Mouse (Mus musculus) inflammation-experienced regulatory T-cells, adult 6 months (primary cell): ENCODE results near the gene Itga6. TPM values are rescaled to one million over a fixed set of nuclear protein-coding genes. Genes with fewer than 3 reads are reported as not detected.

ENCODE experiments used
- ATAC-seq: one replicate; pipeline ENCODE4 v1.8.0; 2017
- polyA plus RNA-seq, 3 experiments: library from polyadenylated mRNA; unstranded; fragments of 100-300 nt; shearing (Covaris generic); gene quantifications; one replicate each; pipeline ENCODE4 v1.2.1; 2017

Gene Itga6
- polyA plus RNA-seq, 3 experiments from 2014 or later: 23.9 to 54.9 (median 42.7) TPM

DNA sequence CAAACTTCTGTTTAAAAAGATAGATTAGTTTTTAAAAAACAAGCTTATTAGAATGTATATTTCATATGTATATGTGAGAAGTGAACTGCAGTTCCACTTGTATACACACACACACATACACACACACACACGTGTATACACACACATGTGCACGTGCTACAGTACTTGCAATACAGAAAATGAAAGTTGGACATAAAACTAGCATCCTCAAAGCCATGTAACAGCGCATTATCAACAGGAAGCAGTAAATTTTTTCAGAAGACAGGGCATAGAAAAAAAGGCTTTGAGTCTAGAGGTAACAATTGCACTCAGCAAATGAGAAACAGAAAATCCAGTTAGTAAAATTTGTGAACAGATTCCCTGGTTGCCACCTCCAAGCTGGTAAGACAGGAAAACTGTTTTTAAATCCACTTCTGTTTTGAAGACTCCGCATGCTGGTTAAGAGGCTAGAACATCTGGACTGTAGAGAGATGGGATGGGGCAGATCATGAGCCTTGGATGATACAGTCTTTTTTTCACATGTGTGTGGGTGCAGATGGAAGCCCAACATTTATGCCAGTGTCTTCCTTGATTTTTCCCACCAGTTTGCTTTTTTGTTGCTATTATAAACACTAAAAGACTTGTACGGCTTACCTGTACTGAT, 118.2 kb downstream of the Itga6 start:
- ATAC-seq: peak; percentile 69

DNA sequence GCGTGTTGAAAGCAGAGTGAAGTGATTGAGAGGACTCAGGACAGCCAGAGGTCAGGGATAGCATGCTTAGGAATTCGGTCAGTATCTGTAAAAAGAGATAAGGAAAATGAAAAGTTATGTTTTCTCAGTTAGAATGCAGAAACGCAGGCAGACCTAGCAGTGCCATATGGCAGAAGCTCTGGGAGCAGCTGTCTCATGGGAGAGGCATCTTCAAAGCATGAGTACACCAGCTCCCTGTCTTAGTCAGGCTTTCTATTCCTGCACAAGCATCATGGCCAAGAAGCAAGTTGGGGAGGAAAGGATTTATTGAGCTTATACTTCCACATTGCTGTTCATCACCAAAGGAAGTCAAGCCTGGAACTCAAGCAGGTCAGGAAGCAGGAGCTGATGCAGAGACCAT, 119.6 kb downstream of the Itga6 start:
- ATAC-seq: no peak

DNA sequence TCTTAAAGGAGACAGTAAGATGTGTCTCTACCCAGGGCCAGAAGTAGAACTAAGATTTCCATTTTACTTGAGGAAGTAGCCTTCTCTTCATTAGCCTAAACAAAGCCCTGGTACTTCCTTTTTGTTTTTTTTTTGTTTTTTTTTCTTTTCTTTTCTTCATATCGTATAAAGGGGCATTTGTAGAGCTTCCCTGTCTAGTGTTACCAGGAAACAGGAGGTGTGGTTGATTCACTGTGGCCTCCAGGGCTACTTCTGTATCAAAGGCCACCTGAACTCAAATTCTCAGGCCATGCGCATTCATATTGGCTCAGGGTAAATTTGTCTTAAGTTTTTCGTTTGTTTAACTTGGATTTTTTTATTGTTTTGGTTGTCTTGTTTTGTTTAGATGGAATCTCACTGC, 120.5 kb downstream of the Itga6 start:
- ATAC-seq: no peak

DNA sequence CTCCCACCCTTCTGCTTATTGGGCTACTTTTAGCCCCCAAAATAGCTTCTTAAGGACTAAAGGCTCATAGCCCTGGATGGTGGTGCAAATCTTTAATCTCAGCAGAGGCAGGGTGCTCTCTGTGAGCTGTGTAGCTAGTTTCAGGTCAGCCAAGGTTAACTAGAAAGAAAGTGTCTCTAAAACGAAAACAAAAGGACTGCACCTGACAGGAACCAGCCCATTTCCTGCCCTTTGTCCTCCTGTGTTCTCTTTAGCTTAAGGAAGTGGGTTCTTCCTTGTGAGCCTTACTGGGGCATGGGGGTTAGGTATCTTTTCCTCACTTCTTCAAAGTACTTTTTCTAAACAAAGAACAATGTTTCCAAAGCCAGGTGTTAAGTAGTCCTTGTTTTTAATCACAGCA, 121.1 kb downstream of the Itga6 start:
- ATAC-seq: peak; percentile 91

DNA sequence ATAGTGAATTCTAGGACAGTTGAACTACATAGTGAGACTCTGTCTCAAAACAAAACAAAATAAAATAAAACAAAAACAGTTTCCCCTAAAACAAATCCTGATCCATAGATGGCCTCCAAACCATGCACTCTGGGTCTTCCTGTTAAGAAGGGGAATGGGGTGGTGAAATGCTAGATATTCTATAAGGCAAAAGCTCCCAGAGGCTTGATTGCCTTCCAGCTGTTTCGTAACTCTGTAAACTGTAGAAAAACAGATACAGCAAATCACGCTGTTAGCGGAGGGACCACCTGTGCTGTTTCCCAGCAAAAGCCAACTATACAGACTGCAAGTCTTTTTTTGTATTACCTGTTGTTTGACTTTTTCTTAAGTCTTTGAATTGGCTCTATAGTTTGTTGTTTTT, 121.6 kb downstream of the Itga6 start:
- peak; percentile 1 for ATAC-seq

DNA sequence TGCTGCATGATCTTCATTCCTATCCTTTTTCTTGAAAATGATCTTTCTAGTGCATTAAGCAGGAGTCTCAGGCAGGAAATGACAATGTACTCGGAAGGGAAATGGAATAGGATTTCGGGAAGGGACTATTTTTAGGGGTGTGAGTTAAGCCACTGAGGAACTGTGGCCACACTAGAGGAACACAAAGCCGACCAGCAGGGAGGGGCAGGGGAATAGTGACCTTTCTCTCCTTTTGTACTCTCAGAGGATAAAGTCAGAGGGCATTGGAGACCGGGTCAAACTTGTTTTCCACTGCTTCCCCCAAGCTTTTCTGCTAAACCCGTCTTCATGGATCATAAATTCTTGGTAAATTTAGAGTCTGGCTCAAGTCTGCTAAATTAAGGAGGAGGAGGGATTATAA, 122.1 kb downstream of the Itga6 start:
- no peak for ATAC-seq

DNA sequence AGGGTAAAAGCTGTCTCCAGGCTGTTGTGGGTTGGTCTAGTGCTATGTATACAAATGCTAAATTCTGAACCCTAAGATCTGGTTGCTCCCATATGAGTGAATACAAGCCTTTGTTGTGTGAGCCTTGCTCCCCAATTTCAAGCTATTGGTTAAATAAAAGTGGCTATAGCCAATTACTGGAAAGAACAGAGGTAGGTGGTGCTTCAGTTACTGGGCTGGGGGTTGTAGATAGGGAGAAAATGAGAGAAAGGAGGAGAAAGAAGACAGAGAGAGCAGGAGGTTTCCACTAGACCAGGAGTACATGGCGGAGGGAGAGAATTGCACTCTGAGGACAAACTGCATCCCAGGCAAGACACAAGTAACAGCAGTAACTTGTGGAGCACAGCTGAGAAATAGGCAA, 122.8 kb downstream of the Itga6 start:
- ATAC-seq: no peak

DNA sequence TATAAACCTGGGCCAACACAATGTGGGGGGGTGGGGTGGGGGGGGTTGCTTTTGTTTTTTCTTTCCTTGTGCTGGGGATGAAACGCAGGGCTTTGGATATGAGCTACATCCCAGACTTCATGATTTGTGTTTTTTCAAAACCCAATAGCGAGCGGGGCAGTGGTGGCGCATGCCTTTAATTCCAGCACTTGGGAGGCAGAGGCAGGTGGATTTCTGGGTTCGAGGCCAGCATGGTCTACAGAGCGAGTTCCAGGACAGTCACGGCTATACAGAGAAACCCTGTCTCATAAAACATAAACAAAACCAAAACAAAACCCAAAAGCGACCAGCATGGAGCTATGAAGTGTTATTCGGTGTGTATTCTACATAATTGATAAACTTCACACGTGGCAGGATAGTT, 126.7 kb downstream of the Itga6 start:
- no peak for ATAC-seq

DNA sequence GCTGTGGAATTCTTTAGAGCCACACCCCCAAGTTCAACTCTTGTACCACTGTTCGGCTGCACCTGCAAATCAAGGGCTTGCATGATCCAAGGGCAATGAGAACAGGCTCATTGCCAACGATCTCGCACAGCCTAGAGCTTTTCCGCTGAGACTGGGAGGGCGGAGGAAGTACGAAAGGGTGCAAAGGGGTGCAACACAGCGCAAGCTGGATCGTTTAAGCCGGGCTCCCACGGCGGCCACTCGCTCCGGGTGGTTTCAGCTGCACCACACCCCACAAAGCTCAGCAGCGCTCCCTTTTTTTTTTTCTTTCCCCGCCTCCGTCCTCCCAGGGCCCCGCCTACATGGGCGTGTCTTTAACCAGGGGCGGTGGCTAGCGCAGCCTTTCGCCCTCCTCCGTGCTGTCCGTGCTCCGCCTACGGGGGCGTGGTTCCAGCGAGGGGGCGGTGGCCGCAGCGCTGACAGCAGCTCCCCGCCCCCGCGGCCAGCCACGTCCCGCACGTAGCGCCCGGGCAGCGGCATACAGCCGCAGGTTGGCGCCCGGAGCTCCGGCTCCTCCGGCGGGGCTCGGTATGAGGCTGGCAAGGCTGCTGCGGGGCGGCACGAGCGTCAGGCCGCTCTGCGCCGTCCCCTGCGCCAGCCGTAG, 127.5 kb downstream of the Itga6 start, which contains the start of gene Pdk1:
TSS of gene Pdk1 (plus strand) at position 424 of the 643 bp plus-strand sequence.
- peak; percentile 93 for ATAC-seq

DNA sequence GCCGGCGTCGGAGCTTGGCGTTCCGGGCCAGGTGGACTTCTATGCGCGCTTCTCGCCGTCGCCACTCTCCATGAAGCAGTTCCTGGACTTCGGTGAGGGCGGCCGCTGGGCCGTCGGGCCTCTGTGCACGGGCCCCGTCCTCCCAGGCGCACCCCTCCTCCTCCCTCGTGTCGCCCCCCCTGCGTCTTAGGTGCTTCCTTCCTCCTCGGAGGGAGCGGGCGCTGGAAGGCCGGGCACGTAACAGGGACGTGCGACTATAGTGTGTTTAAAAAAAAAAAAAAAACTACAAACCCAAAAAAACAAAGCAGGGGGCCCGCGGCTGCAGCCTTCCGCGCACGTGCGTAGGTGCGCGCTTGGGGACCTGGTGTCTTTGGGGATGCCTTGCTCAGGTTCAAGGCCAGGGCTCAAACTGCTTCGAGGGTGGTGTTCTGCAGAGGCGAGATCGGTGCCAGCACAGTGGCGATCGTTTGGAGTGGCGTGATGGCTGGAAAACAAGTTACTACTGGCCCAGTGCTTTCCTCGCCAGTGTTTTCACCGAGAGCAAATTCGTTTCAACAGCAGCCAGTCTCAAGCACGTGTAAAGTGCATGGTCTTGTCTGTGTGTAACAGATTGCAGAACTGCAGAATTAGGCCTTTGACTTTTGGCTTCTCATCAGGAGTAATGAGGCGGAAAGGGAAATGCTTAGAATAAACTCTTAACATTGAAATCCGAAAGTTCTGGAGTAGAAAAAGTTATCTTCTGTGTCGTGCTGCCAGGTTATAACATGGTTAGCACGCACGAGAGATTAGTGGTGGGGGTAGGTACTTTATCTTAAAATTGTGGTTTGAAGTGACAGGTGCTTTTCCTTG, 128.3 kb downstream of the Itga6 start:
- ATAC-seq: peak; percentile 57

DNA sequence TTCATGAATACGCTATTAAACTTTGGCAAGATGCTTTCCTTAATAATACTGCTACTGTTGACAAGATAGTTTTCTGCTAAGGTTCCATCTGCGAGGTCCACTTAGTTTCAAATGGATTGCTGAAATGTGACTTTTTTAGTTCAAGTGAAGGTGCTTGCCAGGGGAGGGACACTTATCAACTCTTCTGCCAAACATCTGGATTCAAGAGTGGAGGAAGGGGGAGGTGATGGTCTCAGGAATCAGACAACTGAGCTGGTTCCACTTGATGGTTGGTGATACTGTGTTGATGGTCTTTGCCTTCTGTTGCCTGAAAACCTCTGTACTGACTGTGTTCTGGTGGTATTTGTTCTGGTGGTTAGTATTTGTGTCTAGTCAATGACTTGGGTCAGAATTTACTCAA, 129.0 kb downstream of the Itga6 start:
- no peak for ATAC-seq

DNA sequence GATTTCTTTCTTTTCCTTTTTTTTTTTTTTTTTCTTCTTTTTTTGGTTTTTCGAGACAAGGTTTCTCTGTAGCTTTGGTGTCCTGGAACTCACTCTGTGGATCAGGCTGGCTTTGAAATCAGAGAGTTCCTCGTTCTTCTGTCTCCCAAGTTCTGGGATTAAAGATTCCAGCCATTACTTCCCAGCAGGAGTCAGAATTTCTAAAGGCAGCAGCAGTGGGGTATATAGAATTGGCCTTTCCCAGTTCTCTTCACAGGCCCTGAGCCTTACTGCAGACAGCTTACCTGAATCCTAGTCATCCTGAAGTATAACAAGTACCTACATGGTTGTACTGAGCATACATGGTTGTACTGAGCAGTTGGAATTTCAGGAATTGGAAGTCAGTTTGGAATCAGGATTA, 129.4 kb downstream of the Itga6 start:
- ATAC-seq: no peak

DNA sequence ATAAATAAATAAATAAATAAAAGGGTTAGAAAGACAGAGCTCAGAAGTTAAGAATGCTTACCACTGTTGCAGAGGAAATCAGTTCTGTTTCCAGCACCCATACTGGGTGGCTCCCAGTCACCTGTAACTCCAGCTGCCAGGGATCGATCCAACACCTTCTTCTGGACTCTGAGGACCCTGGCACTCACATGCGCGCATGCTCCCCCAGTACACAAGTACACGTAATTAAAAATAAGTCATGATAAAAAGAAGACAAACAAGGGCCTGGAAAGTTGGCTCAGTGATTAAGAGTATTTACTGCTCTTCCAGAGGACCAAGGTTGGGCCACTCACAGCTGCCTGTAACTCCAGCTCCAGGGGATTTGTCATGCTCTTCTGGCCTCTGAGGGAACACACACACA, 132.4 kb downstream of the Itga6 start:
- ATAC-seq: no peak

DNA sequence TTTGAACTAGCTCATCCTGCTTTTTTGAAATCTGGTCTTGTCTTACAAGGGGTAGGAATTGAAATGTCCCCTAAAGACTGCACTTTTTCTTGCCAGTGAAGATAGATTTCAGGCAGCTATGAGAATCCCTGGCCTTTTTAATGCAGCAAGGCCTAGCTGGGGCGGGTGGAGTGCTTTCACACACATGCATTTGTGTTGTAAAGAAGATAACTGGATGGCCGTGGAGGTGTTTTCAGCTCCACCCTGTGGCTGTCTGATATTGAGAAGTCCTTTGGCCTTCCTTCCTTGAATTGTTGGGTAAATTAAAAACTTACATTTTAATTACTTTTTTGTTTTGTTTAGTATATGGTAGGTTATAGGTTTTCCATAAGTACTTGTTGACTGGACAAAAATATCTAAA, 133.0 kb downstream of the Itga6 start:
- ATAC-seq: no peak

DNA sequence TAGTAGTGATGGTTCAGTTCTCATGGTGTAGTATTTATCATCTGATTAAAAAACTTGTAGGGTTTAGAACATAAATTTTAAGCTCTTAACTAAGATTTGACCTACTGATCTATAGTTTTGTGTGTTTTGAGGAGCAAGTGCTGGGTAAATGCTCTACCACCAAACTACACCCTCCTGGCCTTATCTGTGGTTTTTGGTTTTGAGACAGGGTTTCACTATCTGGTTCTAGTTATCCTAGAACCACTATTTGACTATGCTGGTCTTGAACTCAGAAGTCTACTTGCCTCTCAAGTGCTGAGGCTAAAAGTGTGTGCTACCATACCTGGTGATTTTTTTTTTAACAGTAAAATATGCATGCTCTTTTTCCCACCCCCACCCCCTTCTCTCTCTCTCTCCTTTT, 133.5 kb downstream of the Itga6 start:
- ATAC-seq: no peak

DNA sequence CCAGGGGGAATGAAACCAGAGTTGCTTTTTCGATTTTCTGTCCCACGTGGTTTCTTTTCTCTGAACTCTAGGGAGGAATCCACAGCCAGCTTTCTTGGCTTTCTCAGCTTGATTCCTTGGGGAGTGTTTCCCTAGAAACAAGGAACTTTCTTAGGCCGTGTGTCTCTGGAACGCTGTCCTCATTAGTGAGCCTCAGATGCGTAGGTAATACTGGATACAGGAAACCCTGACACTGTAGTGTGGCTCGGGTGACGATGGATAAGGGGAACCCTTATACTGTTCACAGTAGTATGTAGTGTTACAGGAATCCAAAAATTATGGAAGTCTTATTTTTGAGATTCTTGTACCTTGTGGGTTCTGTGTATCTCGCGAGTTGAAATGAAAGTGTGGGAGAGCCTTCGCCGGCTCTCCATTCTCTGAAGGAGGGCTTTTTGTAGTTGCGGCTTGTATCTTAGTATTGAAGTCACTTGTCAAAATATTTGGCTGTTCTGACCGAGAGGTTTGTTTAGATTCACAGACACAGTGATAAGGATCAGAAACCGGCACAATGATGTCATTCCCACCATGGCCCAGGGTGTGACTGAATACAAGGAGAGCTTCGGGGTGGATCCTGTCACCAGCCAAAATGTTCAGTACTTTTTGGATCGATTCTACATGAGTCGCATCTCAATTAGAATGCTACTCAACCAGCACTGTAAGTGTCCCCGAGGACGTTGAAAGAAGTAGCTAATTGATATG, 137.7 kb downstream of the Itga6 start:
- no peak for ATAC-seq

DNA sequence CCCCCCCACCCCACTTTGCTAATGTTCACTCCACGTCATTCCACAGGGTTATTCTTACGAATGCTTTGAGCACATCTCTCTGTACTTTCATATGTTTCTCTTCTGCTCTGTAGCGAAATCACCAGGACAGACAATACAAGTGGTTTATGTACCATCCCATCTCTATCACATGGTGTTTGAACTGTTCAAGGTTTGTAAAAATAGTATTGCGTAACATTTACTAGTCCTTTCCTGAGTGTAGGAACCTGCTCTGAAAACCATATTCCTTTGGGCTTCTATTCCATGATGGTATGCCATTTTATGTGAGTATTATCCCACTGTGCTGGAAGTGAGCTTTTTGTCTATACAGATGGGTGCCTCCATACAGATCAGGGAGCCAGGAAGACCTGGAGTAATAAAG, 141.9 kb downstream of the Itga6 start:
- no peak for ATAC-seq

DNA sequence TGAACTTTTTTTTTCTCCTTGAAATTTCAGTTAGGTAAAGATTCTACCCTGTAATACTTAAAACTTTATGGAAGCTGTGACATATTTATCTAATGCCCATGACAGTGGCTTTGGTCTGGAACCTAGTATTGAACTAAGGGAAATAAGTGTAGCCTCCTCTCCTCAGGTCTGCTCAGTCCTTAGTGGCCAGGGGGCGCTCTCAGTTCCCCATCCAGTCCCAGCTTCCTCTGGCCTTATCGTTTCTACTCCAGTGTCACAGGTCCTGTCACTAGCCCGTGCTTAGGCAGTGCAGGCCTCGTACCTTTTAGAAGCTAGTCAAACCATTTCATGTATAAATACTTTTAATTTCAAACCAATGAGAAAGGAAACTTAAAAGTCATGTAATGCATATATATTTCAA, 143.0 kb downstream of the Itga6 start:
- ATAC-seq: no peak

DNA sequence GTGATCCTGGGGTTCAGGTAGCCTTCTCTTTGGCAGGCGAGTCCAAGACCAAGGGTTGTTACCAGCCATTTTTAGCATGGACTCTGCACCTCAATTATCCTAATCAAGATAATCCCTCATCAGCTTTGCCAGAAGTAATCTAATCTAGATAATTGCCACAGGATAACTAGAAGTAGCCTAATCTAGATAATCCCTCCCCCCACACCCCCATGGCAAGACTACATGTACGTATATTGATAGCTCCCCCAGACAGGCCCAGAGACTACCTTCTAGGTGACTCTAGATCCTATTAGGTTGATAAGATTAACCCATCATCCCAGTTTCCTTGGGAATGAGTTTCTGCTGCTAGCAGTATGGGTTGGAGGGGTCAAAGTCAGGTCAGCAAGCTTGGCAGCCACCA, 146.1 kb downstream of the Itga6 start:
- no peak for ATAC-seq

DNA sequence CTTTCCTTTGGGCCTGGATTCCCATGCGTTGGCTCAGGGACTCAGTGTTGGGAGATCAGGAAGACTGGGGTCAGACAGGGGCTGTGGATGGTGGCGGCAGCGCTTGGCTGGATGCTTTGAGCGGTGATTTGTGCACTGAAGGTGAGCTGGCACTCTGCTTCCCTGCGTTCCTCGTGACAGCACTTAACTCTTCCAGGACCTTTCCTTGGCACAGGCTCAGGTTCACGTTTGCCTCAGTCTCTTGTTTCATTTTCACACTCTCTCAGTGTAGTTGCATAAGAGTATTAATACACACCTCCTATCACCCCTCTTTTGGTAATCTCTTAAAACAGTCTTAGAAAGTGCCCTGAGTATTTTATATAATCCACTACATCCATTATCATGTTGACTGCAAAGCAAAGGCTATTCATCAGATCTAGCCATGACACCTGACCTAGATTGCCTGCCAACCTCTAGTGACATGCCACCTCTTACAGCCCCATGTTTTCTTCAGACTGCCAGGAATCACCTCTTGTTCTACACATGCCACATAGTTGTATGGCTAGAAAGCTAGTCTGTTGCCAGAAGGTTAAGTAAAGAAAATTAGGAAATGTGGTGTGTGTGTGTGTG, 147.4 kb downstream of the Itga6 start:
- no peak for ATAC-seq

DNA sequence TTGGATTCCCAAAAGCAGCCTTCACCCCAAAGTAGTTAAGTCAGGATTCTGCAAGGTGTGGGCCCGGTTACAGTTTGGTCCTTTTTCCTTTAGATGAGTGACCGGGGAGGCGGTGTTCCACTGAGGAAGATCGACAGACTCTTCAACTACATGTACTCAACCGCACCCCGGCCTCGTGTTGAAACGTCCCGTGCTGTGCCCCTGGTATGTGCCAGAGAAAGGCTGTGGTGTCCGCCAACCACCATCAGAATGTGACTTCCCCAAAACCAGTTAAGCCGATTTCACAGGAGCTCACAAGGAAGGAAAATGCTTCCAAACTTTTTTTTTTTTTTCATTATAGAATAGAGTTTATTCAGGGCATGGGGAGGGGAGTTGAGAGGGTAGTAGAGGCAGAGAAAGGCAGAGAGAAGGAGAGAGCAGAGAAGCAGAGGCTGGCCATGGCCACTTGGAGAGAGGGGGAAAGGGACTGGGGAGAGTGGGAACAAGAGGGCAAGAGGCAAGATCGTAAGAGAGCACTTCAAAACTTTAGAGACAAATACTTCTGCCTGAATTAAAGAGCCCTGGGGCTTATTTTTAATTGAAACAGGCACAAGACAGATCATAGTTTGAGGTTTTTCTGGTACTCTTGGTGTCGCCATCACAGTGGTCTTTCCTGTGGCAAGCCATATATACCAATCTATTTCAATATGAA, 150.3 kb downstream of the Itga6 start:
- no peak for ATAC-seq

DNA sequence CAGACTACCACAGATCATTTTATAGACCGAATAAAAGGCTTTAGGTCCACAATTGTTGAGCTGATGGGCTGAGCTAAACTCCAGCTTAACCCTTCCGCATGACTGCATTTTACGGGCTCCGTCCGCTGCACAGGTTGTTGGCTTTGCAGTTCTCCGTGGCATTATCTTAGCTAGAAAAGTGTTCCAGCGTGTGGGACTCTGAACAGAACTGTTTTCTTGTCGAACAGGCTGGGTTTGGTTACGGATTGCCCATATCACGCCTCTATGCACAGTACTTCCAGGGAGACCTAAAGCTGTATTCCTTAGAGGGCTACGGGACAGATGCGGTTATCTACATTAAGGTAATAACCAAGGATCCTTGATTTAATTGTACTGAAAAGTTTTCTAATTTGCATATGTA, 152.0 kb downstream of the Itga6 start:
- ATAC-seq: no peak
